Mouse (Mus musculus) urinary bladder, adult 18-20 months (tissue): ENCODE results near the gene Lgals2.

Experiments used
- DNase-seq, 2 experiments: peaks; one replicate each; pipeline ENCODE4 v3.0.0; 2022; ENCODE audit warnings: low spot score in 2 of 2, mixed read lengths in 2 of 2

Gene Lgals2

GRCm38 (mm10) chr15:78815314-78816073 lies 39.8 kb downstream of the Lgals2 start:
- DNase-seq: peak in 1 of 2 experiments; percentile 53

GRCm38 (mm10) chr15:78813603-78814002 lies 41.7 kb downstream of the Lgals2 start:
- no peak for DNase-seq

- no peak for DNase-seq
Observed at GRCm38 (mm10) chr15:78810146-78810545, 45.2 kb downstream of the Lgals2 start.

- DNase-seq: no peak
Observed at GRCm38 (mm10) chr15:78809739-78810138, 45.6 kb downstream of the Lgals2 start.

- DNase-seq: no peak
Observed at GRCm38 (mm10) chr15:78808980-78809379, 46.3 kb downstream of the Lgals2 start.

GRCm38 (mm10) chr15:78807141-78807540 lies 48.2 kb downstream of the Lgals2 start:
- no peak for DNase-seq

GRCm38 (mm10) chr15:78806614-78807013 lies 48.7 kb downstream of the Lgals2 start:
- DNase-seq: no peak

- DNase-seq: no peak
Observed at GRCm38 (mm10) chr15:78805351-78805750, 50.0 kb downstream of the Lgals2 start.

- DNase-seq: no peak
Observed at GRCm38 (mm10) chr15:78804326-78804725, 51.0 kb downstream of the Lgals2 start.

- no peak for DNase-seq
Observed at GRCm38 (mm10) chr15:78803499-78803900, 51.8 kb downstream of the Lgals2 start.

- DNase-seq: peak in 1 of 2 experiments; percentile 45
Observed at GRCm38 (mm10) chr15:78802776-78803391, 52.4 kb downstream of the Lgals2 start, which contains the start of gene Card10. Card10 (minus strand) TSS chr15:78803042.

- DNase-seq: peak in 1 of 2 experiments; percentile 41
Observed at GRCm38 (mm10) chr15:78801971-78802741, 53.2 kb downstream of the Lgals2 start.

- no peak for DNase-seq
Observed at GRCm38 (mm10) chr15:78801571-78801970, 53.8 kb downstream of the Lgals2 start.
